Mouse (Mus musculus) T-cell, adult 2 months (primary cell): Measurements from ENCODE around the gene E130218I03Rik.

Experiments
- DNase-seq: peaks from one replicate; pipeline ENCODE4 v3.0.0; 2022; ENCODE audit warnings: low spot score

E130218I03Rik gene

DNA sequence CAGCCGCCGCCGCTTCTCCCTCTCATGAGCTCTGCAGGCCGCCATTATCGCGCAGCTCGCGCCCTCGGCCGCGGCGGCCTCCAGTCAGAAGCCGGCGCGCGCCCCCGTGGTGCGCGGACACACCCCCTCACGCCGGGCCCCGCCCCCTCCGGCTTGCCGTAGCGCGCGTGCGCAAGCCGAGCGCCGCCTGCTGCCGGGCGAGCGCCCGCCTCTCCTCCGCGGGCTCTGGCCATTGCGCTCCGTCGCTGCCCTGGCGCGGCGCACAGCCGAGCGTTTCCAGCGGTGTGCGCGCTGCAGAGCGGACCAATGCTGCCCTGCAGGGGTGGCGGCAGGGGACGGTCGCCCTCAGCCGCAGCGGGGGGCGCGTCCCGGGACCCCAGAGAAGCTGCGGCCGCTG lies 43.7 kb downstream of the E130218I03Rik start:
- peak; percentile 97 for DNase-seq

DNA sequence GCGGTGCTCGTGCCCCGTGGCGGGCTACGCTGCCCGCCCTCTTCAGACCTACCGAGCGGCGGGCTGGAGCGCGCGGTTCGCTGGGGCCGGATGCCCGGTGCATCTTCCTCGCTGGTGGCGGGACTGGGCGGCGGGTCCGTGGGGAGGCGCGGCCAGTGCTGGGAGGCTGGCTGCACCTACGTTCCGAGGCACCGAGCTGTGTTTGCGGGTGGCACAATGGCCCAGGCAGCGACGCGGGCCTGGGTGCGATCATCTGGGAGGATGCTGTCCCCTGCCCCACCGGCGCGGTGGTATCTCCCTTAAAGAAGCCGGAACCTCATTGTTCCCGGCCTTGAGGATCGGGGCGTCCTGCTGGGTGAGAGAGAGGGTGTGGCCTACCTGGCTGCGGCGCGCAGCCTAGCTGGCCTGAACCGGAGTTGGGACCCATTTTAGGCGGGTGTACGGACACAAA lies 44.1 kb downstream of the E130218I03Rik start, which contains the start of gene Pdik1l:
TSS of gene Pdik1l (minus strand) at position 321 of the 451 bp plus-strand sequence.
- DNase-seq, result peak; percentile 83

DNA sequence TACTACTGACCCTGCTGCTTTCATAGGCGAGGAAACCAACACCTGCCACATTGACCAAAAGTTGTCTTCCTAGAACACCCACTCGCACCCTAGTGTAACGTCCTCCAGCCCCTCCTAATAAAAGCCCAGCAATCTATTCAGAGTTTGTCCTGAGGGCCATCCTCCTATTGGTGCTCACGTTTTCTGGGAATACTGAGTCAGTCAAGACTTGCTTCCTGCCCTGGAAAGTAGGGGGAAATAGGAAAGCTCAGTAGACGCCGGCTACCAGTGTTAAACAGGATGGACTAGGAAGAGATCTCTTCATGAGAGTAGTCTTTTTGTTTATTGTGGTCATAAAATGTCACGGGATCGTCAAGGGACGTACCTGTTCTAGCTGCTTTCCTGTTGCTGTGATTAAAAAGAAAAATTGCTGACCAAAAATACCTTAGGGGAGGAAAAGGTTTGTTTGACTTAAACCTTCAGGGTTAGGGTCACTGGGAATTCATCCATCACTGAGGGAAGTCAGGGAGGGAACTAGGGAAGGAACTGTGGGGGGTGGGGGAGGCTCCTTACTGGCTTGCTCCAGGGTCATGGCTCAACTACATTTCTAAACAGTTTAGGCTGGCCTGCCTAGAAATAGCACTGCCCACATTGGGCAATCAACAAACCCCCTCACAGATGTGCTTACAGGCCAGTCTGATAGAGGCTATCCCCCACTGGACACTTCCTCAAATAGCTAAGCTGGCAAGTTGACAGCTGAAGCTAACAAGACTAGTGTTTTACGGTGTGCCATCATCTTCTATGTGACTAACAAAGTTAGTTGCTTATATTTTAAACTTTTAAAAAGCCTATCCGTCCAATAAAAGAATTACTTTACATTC lies 45.2 kb downstream of the E130218I03Rik start:
- DNase-seq, result no peak

DNA sequence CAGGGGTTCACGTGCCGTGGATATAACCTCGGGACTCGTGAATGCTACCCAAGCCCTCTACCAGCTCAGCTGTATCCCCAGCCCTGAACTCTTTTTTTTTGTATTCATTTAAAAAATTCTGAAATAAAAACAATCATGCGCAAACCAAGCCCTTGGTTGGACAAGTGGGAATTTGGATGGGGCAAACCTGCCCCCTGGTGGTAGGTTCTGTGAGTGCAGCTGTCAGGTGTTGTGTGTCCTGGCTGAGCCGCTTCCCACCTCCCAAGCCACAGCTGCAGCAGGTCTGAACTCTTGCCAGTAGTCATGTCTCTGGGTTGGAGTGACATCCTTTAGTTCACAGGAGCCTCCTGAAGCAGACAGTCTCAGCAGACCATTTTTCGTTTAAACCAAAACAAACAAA lies 48.6 kb downstream of the E130218I03Rik start:
- peak; percentile 77 for DNase-seq

DNA sequence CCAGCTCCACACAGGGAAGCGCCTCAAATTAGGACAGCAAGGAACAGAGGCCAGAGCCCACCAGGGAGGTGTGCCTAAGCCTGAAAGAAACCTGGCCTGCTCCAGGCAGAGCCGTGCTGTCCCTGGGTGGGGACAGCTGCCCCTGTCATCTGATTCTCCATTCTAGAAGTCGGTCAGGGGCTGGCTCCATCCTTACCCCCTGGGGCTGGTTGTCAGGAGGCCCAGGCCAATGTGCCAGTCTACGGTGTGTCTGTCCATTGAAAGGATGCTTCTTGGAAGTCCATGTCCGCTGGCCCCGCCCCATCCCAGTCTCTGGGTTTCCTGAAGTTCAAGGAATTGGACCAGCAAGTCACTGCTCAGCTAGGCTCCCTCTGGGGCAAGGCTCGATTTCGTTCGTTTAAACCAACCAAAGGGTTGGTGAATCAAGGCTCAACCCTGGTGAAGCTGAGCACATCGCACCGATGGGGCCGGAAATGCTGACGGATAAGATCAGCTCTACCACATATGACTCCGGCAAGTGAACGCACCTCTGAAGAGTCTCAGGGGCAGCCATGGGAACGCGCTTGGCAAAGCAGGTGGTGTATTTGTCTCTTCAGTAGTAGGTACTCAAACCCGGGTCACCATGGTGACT lies 49.7 kb downstream of the E130218I03Rik start:
- no peak for DNase-seq

DNA sequence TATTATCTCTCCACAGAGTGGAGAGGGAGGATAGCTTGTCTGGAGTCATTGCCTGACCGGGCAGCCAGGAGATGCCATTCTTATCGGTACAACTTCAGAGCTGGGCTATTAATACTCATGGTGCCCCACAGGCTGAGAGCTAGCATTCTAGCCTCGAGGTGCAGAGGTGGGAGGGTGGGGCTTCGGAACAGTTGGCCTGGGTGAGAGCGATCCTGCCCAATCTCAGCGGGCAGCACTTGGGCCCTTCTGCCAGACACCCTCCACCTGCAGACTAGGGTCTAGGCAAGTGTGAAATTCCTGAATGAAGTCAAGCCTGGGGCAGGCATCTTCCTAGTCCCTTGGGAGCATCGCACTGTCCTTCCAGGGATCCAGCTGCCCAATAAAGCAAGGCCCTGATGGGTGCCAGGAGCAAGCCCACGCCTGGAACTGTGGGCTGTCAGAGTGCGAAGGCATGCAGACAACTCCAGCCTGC lies 50.3 kb downstream of the E130218I03Rik start:
- no peak for DNase-seq
